Mouse (Mus musculus): ENCODE results near the gene Prn. TPM values are rescaled to one million over a fixed set of nuclear protein-coding genes. Genes with fewer than 3 reads are reported as not detected.
A peak's percentile ranks its signal among the peaks of the same experiment; 100 is the strongest.

Gene Prn
- polyA plus RNA-seq, 1 experiment from 2014 or later, result not detected

DNA sequence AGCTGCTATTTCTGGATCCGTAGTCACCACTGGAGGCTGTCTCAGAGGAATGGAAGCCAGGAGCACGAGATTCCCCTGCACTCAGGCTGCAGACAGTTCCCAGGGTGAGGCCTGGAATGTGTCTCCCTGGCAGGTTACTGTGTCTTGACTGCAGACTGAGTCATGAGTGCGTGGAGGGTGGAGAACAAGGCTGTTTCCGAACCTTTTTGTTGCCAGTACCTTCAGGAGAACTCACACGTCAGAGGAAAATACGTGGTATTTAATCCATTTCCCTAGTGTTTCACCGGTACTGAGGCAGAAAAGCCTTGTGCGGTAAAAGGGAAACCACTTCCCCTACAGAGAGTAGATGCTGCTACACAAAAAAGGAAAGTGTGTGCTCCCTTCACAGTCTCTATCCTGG lies 6.9 kb upstream of the Prn start:
- Histone ChIP-seq H3K36me3 (ENCODE audit: control insufficient read depth, insufficient read depth, low read length) (no peaks in the 10 kb centered on the region), H3K27ac (ENCODE audit: low read depth, low read length) (no peak overlapping the region), H3K4me3 (ENCODE audit: low read depth, low read length) (no peak overlapping the region), H3K9ac (replicated peaks; ENCODE audit: low read depth, low read length) (no peak overlapping the region), H3K4me2 (ENCODE audit: low read depth, low read length) (no peak overlapping the region), H3K27me3 (ENCODE audit: control insufficient read depth, insufficient read depth, low read length) (no peaks in the 10 kb centered on the region), H3K9me3 (ENCODE audit: control insufficient read depth, low read length) (no peaks in the 10 kb centered on the region), H3K4me1 (ENCODE audit: control insufficient read depth, insufficient read depth, low read length) (no peaks in the 10 kb centered on the region)
- no peak for ATAC-seq (ENCODE audit: low read depth)
- WGBS, result 60% methylated on average over 8 of the region's 8 CpGs

DNA sequence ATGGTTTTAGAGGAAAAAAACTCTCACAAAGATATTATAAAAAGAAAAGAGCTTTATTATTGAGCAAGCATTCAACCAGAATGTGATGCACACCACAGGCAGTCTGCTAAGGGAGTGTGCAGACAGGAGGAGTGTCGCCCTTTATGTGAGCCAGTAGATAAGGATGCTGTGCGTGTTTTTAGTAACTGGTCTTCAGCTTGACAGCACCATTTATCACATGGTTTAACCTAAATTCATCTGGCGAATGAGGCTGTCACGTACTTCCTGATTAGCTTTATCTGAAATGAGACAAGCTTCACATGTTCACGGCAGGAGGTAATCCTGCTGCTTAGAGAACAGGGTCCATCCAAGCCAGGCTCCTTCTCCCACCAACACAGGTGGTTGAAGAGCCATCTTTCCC lies 4.7 kb upstream of the Prn start:
- Histone ChIP-seq H3K27ac (ENCODE audit: low read depth, low read length) (no peak overlapping the region), H3K9me3 (ENCODE audit: control insufficient read depth, low read length) (no peaks in the 10 kb centered on the region), H3K9ac (replicated peaks; ENCODE audit: low read depth, low read length) (no peak overlapping the region), H3K27me3 (ENCODE audit: control insufficient read depth, insufficient read depth, low read length) (no peaks in the 10 kb centered on the region), H3K36me3 (ENCODE audit: control insufficient read depth, insufficient read depth, low read length) (no peaks in the 10 kb centered on the region), H3K4me1 (ENCODE audit: control insufficient read depth, insufficient read depth, low read length) (0 out of 2 replicates have a peak, but pooled peaks cover 3% of the 10 kb centered on the region), H3K4me2 (ENCODE audit: low read depth, low read length) (no peak overlapping the region), H3K4me3 (ENCODE audit: low read depth, low read length) (no peak overlapping the region)
- WGBS, result 81% methylated on average over 5 of the region's 5 CpGs
- ATAC-seq (ENCODE audit: low read depth), result no peak

DNA sequence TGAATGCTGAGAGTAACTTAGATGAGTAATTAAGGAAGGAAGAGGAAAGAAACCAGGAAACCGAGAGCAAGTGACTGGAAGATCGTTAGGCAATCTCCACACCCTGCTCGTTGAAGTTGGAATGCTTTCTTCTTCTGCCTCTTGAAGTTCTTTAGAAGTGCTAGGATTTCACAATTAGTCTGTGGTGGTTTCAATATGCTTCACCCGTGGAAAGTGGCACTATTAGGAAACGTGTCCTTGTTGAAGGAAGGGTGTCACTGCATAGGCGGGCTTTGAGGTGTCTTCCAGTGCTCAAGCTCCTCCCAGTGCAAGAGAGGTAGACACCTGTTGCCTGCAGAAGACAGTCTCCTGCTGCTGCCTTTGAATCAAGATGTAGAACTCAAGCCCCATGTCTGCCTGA lies 4.0 kb upstream of the Prn start:
- Histone ChIP-seq H3K4me1 (ENCODE audit: control insufficient read depth, insufficient read depth, low read length) (peaks cover 6% of the 10 kb centered on the region), H3K36me3 (ENCODE audit: control insufficient read depth, insufficient read depth, low read length) (no peaks in the 10 kb centered on the region), H3K27me3 (ENCODE audit: control insufficient read depth, insufficient read depth, low read length) (no peaks in the 10 kb centered on the region), H3K9me3 (ENCODE audit: control insufficient read depth, low read length) (no peaks in the 10 kb centered on the region), H3K9ac (replicated peaks; ENCODE audit: low read depth, low read length) (no peak overlapping the region), H3K4me2 (ENCODE audit: low read depth, low read length) (no peak overlapping the region), H3K27ac (ENCODE audit: low read depth, low read length) (no peak overlapping the region), H3K4me3 (ENCODE audit: low read depth, low read length) (no peak overlapping the region)
- WGBS, result 70% methylated on average over 6 of the region's 6 CpGs
- ATAC-seq (ENCODE audit: low read depth), result no peak

DNA sequence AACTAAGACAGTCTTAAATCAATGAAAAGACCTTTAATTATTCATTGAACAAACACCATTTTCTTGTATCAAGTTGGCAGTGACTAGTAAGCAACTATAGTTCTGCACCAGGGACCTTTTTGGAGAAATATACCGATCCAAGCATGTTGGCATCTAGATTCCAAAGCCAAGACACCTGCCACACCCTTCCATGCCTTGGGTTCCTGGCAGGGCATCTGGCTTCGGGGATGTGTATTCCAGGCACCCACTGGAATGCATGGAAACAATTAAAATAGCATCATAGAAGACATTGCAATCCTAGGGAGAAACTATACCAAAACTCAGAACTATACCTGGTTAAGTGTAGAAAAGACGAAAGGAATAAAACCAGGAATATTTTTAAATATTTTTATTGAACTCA lies 3.5 kb upstream of the Prn start:
- H3K4me2 ChIP-seq (ENCODE audit: low read depth, low read length), result no peak overlapping the region
- H3K9ac ChIP-seq (replicated peaks; ENCODE audit: low read depth, low read length), result no peak overlapping the region
- no peak for ATAC-seq (ENCODE audit: low read depth)
- no peak overlapping the region for H3K4me3 ChIP-seq (ENCODE audit: low read depth, low read length)
- H3K9me3 ChIP-seq (ENCODE audit: control insufficient read depth, low read length), result no peaks in the 10 kb centered on the region
- no peaks in the 10 kb centered on the region for H3K36me3 ChIP-seq (ENCODE audit: control insufficient read depth, insufficient read depth, low read length)
- H3K27me3 ChIP-seq (ENCODE audit: control insufficient read depth, insufficient read depth, low read length), result no peaks in the 10 kb centered on the region
- 90% methylated on average over 3 of the region's 3 CpGs for WGBS
- peaks cover 11% of the 10 kb centered on the region for H3K4me1 ChIP-seq (ENCODE audit: control insufficient read depth, insufficient read depth, low read length)
- no peak overlapping the region for H3K27ac ChIP-seq (ENCODE audit: low read depth, low read length)

DNA sequence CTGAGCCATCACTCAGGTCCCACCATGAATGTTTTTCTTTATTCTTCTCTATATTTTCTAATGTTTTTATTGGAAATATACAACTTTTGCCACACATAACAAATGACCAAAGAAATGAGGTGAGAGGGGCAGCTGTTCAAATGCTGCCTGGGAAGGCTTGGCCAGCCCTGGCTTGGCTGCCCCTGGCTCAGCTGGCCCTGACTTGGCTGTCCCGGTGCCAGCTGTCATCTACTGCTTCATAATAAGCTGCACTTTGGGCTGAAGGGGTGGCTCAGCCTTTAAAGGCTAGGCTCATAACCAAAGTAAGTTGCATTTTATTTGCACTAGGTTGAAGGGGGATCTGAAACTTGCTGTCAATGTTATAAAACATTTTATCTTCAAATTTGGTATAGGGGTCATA lies 2.9 kb upstream of the Prn start:
- ATAC-seq (ENCODE audit: low read depth), result no peak
- Histone ChIP-seq H3K4me3 (ENCODE audit: low read depth, low read length) (no peak overlapping the region), H3K9ac (replicated peaks; ENCODE audit: low read depth, low read length) (no peak overlapping the region), H3K27ac (ENCODE audit: low read depth, low read length) (no peak overlapping the region), H3K36me3 (ENCODE audit: control insufficient read depth, insufficient read depth, low read length) (no peaks in the 10 kb centered on the region), H3K9me3 (ENCODE audit: control insufficient read depth, low read length) (no peaks in the 10 kb centered on the region), H3K4me2 (ENCODE audit: low read depth, low read length) (no peak overlapping the region), H3K27me3 (ENCODE audit: control insufficient read depth, insufficient read depth, low read length) (no peaks in the 10 kb centered on the region), H3K4me1 (ENCODE audit: control insufficient read depth, insufficient read depth, low read length) (peaks cover 16% of the 10 kb centered on the region)
- 67% methylated on average over 1 of the region's 1 CpGs for WGBS

DNA sequence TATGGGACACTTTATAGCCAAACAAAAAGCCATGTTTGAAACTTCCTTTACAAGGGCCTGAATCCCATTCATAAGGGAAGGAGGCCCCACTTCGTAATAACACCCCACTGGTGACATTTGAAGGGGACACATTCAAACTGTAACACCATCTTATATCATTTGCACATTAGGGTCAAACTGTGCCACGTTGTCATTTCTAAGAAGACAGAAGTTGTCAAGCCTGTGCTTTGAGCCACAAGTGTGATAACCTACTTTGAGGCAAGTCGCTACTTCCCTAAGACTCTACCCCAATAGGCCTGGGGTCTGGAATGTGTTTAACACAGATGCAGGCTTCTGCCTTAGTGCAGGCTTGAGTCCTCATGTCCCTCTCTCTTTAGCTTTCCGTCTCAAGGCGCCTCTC lies 2.4 kb upstream of the Prn start:
- Histone ChIP-seq H3K9me3 (ENCODE audit: control insufficient read depth, low read length) (no peaks in the 10 kb centered on the region), H3K4me2 (ENCODE audit: low read depth, low read length) (no peak overlapping the region), H3K27ac (ENCODE audit: low read depth, low read length) (no peak overlapping the region), H3K4me1 (ENCODE audit: control insufficient read depth, insufficient read depth, low read length) (peaks cover 21% of the 10 kb centered on the region), H3K9ac (replicated peaks; ENCODE audit: low read depth, low read length) (no peak overlapping the region), H3K36me3 (ENCODE audit: control insufficient read depth, insufficient read depth, low read length) (no peaks in the 10 kb centered on the region), H3K4me3 (ENCODE audit: low read depth, low read length) (no peak overlapping the region), H3K27me3 (ENCODE audit: control insufficient read depth, insufficient read depth, low read length) (no peaks in the 10 kb centered on the region)
- ATAC-seq (ENCODE audit: low read depth), result no peak
- 88% methylated on average over 5 of the region's 5 CpGs for WGBS

DNA sequence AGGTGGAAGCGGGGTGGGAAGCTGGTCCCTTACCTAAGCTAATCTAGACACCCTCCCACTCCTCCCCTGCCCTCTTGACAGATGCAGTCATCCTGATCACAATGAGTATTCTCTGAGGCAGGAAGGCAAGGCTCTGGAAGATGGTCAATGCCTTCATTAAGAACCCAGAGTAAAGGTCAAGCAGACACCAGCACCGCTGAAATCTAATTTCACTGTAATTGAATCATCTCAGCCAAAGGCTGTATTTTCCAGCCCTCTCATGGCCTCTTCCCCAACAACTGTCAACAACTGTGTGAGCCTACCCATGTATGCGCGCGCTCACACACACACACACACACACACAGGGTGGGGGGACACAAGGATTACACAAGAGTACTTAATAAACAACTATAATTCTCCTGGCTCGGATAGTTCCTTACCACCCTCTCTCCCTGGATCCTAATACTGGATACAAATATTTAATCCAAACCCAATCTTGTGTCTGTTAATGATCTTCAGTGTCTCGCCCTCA lies 1.4 kb upstream of the Prn start:
- no peaks in the 10 kb centered on the region for H3K36me3 ChIP-seq (ENCODE audit: control insufficient read depth, insufficient read depth, low read length)
- WGBS, result 79% methylated on average over 7 of the region's 7 CpGs
- no peak overlapping the region for H3K9ac ChIP-seq (replicated peaks; ENCODE audit: low read depth, low read length)

DNA sequence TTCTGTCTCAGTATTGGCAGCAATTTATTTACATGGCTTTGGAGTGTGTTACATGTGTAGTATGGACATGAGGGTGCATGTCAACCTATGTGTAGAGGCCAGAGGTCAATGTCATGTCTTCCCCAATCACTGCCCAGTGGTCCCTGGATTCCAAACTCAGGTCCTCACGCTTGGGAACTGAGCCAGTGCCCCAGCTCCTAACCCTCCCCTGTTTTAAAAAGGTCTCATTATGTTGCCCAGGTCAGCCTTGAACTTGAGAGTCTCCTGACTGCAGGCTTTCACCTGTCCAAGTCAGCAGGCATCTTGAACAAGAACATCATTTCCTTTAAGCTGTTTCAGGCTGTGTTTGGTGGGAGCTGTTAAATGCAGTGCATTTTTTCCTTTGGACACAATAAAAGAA lies 851 bp upstream of the Prn start:
- Histone ChIP-seq H3K27me3 (ENCODE audit: control insufficient read depth, insufficient read depth, low read length) (no peaks in the 10 kb centered on the region), H3K4me3 (ENCODE audit: low read depth, low read length) (no peak overlapping the region), H3K9me3 (ENCODE audit: control insufficient read depth, low read length) (no peaks in the 10 kb centered on the region), H3K36me3 (ENCODE audit: control insufficient read depth, insufficient read depth, low read length) (no peaks in the 10 kb centered on the region), H3K4me2 (ENCODE audit: low read depth, low read length) (peak overlapping the region; percentile 68; the same call in 1 of the 2 replicates), H3K27ac (ENCODE audit: low read depth, low read length) (no peak overlapping the region), H3K4me1 (ENCODE audit: control insufficient read depth, insufficient read depth, low read length) (peaks cover 22% of the 10 kb centered on the region), H3K9ac (replicated peaks; ENCODE audit: low read depth, low read length) (no peak overlapping the region)
- 67% methylated on average over 1 of the region's 1 CpGs for WGBS
- ATAC-seq (ENCODE audit: low read depth), result no peak

More for the DNA sequence above, 1.4 kb upstream of the Prn start:
- Histone ChIP-seq H3K27ac (ENCODE audit: low read depth, low read length) (no peak overlapping the region), H3K4me1 (ENCODE audit: control insufficient read depth, insufficient read depth, low read length) (peaks cover 22% of the 10 kb centered on the region), H3K4me2 (ENCODE audit: low read depth, low read length) (no peak overlapping the region), H3K9me3 (ENCODE audit: control insufficient read depth, low read length) (no peaks in the 10 kb centered on the region), H3K4me3 (ENCODE audit: low read depth, low read length) (no peak overlapping the region), H3K27me3 (ENCODE audit: control insufficient read depth, insufficient read depth, low read length) (no peaks in the 10 kb centered on the region)
- no peak for ATAC-seq (ENCODE audit: low read depth)

DNA sequence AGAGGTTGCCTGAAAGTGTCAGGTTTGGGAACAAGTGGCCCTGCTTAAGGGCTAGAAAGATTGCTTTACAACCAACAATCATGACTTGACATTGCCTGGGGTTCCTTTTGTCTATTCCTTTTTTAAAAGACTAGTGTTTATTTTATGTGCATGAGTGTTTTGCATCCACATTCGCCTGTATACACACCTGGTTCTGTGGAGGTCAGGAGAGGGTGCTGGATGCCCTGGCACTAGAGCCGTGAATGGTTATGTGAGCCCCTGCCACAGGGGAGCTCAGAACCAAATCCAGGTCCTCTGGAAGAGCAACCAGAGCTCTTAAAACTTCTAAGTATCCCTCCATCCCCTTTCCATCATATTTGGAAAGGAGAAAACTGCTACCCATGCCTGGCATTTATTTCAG lies 1.1 kb downstream of the Prn start:
- Histone ChIP-seq H3K4me1 (ENCODE audit: control insufficient read depth, insufficient read depth, low read length) (peaks cover 22% of the 10 kb centered on the region), H3K9ac (replicated peaks; ENCODE audit: low read depth, low read length) (peak overlapping the region; percentile 80), H3K36me3 (ENCODE audit: control insufficient read depth, insufficient read depth, low read length) (no peaks in the 10 kb centered on the region), H3K27me3 (ENCODE audit: control insufficient read depth, insufficient read depth, low read length) (no peaks in the 10 kb centered on the region), H3K4me3 (ENCODE audit: low read depth, low read length) (peak overlapping the region; percentile 74), H3K27ac (ENCODE audit: low read depth, low read length) (peak overlapping the region; percentile 94; the same call in 1 of the 2 replicates), H3K9me3 (ENCODE audit: control insufficient read depth, low read length) (no peaks in the 10 kb centered on the region), H3K4me2 (ENCODE audit: low read depth, low read length) (peak overlapping the region; percentile 68)
- ATAC-seq (ENCODE audit: low read depth), result no peak
- WGBS, result 27% methylated on average over 2 of the region's 2 CpGs

Data from neural tube, embryonic 14.5 days (tissue).